Mouse (Mus musculus): ENCODE data around the gene Dnm3. TPM values are rescaled to one million over a fixed set of nuclear protein-coding genes. Genes with fewer than 3 reads are reported as not detected.

The Dnm3 gene
- total RNA-seq, 1 experiment from 2014 or later = not detected

GRCm38 (mm10) chr1:162047673-162048072 is 430.2 kb downstream of the Dnm3 start:
- ATAC-seq (replicated peaks in 1 of 2; ENCODE audit: insufficient read depth in 1 of 2, low FRiP score in 2 of 2, low TSS enrichment in 1 of 2, low read depth in 1 of 2, poor library complexity in 2 of 2, severe bottlenecking in 2 of 2) = no peak

- ATAC-seq (replicated peaks in 1 of 2; ENCODE audit: insufficient read depth in 1 of 2, low FRiP score in 2 of 2, low TSS enrichment in 1 of 2, low read depth in 1 of 2, poor library complexity in 2 of 2, severe bottlenecking in 2 of 2) = no peak
Measured at GRCm38 (mm10) chr1:162043788-162044717, 433.8 kb downstream of the Dnm3 start.

GRCm38 (mm10) chr1:162043216-162043615 is 434.6 kb downstream of the Dnm3 start:
- ATAC-seq (replicated peaks in 1 of 2; ENCODE audit: insufficient read depth in 1 of 2, low FRiP score in 2 of 2, low TSS enrichment in 1 of 2, low read depth in 1 of 2, poor library complexity in 2 of 2, severe bottlenecking in 2 of 2) = no peak

GRCm38 (mm10) chr1:162042384-162042783 is 435.4 kb downstream of the Dnm3 start:
- ATAC-seq (replicated peaks in 1 of 2; ENCODE audit: insufficient read depth in 1 of 2, low FRiP score in 2 of 2, low TSS enrichment in 1 of 2, low read depth in 1 of 2, poor library complexity in 2 of 2, severe bottlenecking in 2 of 2) = no peak

GRCm38 (mm10) chr1:162040490-162041274 is 437.2 kb downstream of the Dnm3 start:
- no peak for ATAC-seq (replicated peaks in 1 of 2; ENCODE audit: insufficient read depth in 1 of 2, low FRiP score in 2 of 2, low TSS enrichment in 1 of 2, low read depth in 1 of 2, poor library complexity in 2 of 2, severe bottlenecking in 2 of 2)

- no peak for ATAC-seq (replicated peaks in 1 of 2; ENCODE audit: insufficient read depth in 1 of 2, low FRiP score in 2 of 2, low TSS enrichment in 1 of 2, low read depth in 1 of 2, poor library complexity in 2 of 2, severe bottlenecking in 2 of 2)
Measured at GRCm38 (mm10) chr1:162039808-162040207, 438.0 kb downstream of the Dnm3 start.

GRCm38 (mm10) chr1:162039011-162039595 is 438.7 kb downstream of the Dnm3 start:
- ATAC-seq (replicated peaks in 1 of 2; ENCODE audit: insufficient read depth in 1 of 2, low FRiP score in 2 of 2, low TSS enrichment in 1 of 2, low read depth in 1 of 2, poor library complexity in 2 of 2, severe bottlenecking in 2 of 2) = no peak; a peak in 1 of 4 replicates

- ATAC-seq (replicated peaks in 1 of 2; ENCODE audit: insufficient read depth in 1 of 2, low FRiP score in 2 of 2, low TSS enrichment in 1 of 2, low read depth in 1 of 2, poor library complexity in 2 of 2, severe bottlenecking in 2 of 2) = no peak
Measured at GRCm38 (mm10) chr1:162038431-162038830, 439.4 kb downstream of the Dnm3 start.

GRCm38 (mm10) chr1:162037968-162038421 is 439.8 kb downstream of the Dnm3 start:
- peak in 1 of 2 experiments; percentile 37; a peak in 1 of 4 replicates for ATAC-seq (replicated peaks in 1 of 2; ENCODE audit: insufficient read depth in 1 of 2, low FRiP score in 2 of 2, low TSS enrichment in 1 of 2, low read depth in 1 of 2, poor library complexity in 2 of 2, severe bottlenecking in 2 of 2)

GRCm38 (mm10) chr1:162037185-162037765 is 440.6 kb downstream of the Dnm3 start:
- ATAC-seq (replicated peaks in 1 of 2; ENCODE audit: insufficient read depth in 1 of 2, low FRiP score in 2 of 2, low TSS enrichment in 1 of 2, low read depth in 1 of 2, poor library complexity in 2 of 2, severe bottlenecking in 2 of 2) = no peak

GRCm38 (mm10) chr1:162036461-162036835 is 441.4 kb downstream of the Dnm3 start:
- no peak for ATAC-seq (replicated peaks in 1 of 2; ENCODE audit: insufficient read depth in 1 of 2, low FRiP score in 2 of 2, low TSS enrichment in 1 of 2, low read depth in 1 of 2, poor library complexity in 2 of 2, severe bottlenecking in 2 of 2)

GRCm38 (mm10) chr1:162035800-162036460 is 441.9 kb downstream of the Dnm3 start:
- ATAC-seq (replicated peaks in 1 of 2; ENCODE audit: insufficient read depth in 1 of 2, low FRiP score in 2 of 2, low TSS enrichment in 1 of 2, low read depth in 1 of 2, poor library complexity in 2 of 2, severe bottlenecking in 2 of 2) = no peak

- no peak for ATAC-seq (replicated peaks in 1 of 2; ENCODE audit: insufficient read depth in 1 of 2, low FRiP score in 2 of 2, low TSS enrichment in 1 of 2, low read depth in 1 of 2, poor library complexity in 2 of 2, severe bottlenecking in 2 of 2)
Measured at GRCm38 (mm10) chr1:162023681-162024270, 454.1 kb downstream of the Dnm3 start.

- no peak for ATAC-seq (replicated peaks in 1 of 2; ENCODE audit: insufficient read depth in 1 of 2, low FRiP score in 2 of 2, low TSS enrichment in 1 of 2, low read depth in 1 of 2, poor library complexity in 2 of 2, severe bottlenecking in 2 of 2)
Measured at GRCm38 (mm10) chr1:162020766-162021165, 457.1 kb downstream of the Dnm3 start.

- no peak for ATAC-seq (replicated peaks in 1 of 2; ENCODE audit: insufficient read depth in 1 of 2, low FRiP score in 2 of 2, low TSS enrichment in 1 of 2, low read depth in 1 of 2, poor library complexity in 2 of 2, severe bottlenecking in 2 of 2)
Measured at GRCm38 (mm10) chr1:162020303-162020731, 457.5 kb downstream of the Dnm3 start.

GRCm38 (mm10) chr1:162018601-162018977 is 459.2 kb downstream of the Dnm3 start:
- ATAC-seq (replicated peaks in 1 of 2; ENCODE audit: insufficient read depth in 1 of 2, low FRiP score in 2 of 2, low TSS enrichment in 1 of 2, low read depth in 1 of 2, poor library complexity in 2 of 2, severe bottlenecking in 2 of 2) = 0 out of 4 replicates have a peak, but pooled peaks of 1 of the 2 experiments have one; percentile 3

Measured in hematopoietic stem cell, adult 5-6 weeks (primary cell).